Mouse (Mus musculus) skeletal muscle tissue, postnatal 0 days (tissue): Measurements from ENCODE around the gene Myh1. TPM values are rescaled to one million over a fixed set of nuclear protein-coding genes. Genes with fewer than 3 reads are reported as not detected.

Experiments used
- polyA plus RNA-seq: library from polyadenylated mRNA; unstranded; fragments of >200 nt; fragmentation: Nextera tagmentation; extraction: Ambion mirVana; gene quantifications from 2 replicates; pipeline ENCODE4 v1.2.1, GENCODE M21; 2015

The Myh1 gene
- polyA plus RNA-seq: 23.4 and 29.1 TPM in 2 replicates

DNA sequence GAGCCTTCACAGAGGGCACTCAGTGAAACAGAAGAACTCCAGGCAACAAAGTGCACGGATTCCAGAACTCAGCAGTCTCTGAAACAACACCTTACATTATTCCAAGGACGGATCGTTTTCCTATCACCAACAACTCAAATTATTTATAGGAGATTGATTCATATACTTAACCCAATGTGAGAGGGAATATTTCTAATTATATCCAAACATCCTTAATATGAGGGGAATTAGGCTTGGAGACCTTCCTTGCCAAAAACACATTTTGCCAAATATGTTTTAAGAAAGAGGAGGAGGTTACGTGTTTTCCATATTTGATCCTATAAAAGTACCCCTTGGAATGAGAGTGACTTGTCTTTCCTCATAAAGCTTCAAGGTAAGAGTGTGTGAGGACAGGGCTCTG, at the start of gene Myh1:
Myh1 (plus strand) TSS at position 301 of the 400 bp plus-strand sequence.

DNA sequence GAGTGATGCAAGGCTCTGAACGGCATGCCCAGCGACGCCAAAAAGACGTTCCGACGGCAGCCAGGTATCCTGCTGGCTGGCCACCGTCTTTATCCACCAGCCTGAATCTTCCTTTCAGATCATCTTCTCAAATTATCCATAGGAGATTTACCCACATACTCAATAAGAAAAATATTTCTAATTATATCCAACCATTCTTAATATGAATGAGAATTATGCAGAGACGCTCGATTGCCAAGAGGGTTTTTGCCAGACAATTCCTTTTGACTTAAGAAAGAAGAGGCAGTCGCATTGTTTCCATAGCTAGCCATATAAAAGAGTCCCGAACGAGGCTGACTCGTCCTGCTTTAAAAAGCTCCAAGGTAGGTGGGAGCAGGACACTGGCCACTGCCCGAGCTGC, 29.1 kb upstream of the Myh1 start, which contains the start of gene Myh2:
Myh2 (plus strand) TSS at position 301 of the 400 bp plus-strand sequence.

DNA sequence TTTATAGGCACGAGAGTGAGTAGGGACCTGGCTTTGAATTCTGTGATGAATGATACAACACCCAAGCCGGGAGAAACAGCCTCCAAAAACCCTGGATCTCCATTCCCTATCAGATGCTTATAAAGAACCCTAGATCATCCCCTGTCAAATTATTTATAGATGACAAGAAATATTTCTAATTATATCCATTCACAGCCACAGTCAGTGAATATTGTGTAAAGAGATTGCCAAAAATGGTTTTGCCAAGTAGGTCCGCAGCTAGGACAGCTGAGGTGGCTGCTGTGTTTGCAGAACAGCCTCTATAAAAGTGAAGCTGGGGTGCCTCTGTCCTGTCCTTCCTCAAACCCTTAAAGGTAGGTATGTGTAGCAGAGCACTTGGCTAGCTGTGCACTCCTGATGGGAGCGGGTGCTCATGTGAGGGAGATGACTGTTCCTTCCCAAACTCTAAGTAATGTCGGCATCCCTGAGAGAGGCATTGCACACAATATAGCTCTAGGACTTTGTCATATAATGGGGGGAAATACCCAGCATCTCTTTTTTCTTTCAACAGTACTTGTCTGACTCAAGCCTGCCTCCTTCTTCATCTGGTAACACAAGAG, 37.7 kb downstream of the Myh1 start, which contains the start of gene Myh4:
Myh4 (plus strand) TSS at position 549 of the 599 bp plus-strand sequence.

Other genes with a start within 250 kb of the Myh1 start
- not detected in 2 replicates for gene Tmem238l, start 243.4 kb upstream of the Myh1 start, polyA plus RNA-seq
- gene Tmem220, start 174.9 kb upstream of the Myh1 start, polyA plus RNA-seq: 2.0 and 2.2 TPM in 2 replicates
- 16.1 and 17.6 TPM in 2 replicates for gene Adprm, start 147.5 kb upstream of the Myh1 start, polyA plus RNA-seq
- gene Sco1, start 147.4 kb upstream of the Myh1 start, polyA plus RNA-seq: 13.8 and 14.1 TPM in 2 replicates
- gene Myh3, start 121.8 kb upstream of the Myh1 start, polyA plus RNA-seq: 576 and 700 TPM in 2 replicates
- gene Myh2, start 29.0 kb upstream of the Myh1 start, polyA plus RNA-seq: 9.2 TPM in 2 replicates
- 15.9 and 21.4 TPM in 2 replicates for gene Myh4, start 38.0 kb downstream of the Myh1 start, polyA plus RNA-seq
- gene Myh8, start 77.1 kb downstream of the Myh1 start, polyA plus RNA-seq: 4,587 and 6,308 TPM in 2 replicates
- 1.3 and 1.5 TPM in 2 replicates for gene Myh13, start 121.6 kb downstream of the Myh1 start, polyA plus RNA-seq